7 mouse cellular contexts compared by ENCODE assay signal in genomic region chr5:100070255-100070654, GRCm38 (mm10). TPM values are rescaled to one million over a fixed set of nuclear protein-coding genes. Genes with fewer than 3 reads are reported as not detected.
DNase-seq lines count a peak whose midpoint lies in the region; ATAC-seq lines count a peak whose summit lies in the region.

No protein-coding gene starts in this region.

- no peak overlapping the region for H3K4me3 ChIP-seq in intestine, embryonic 14.5 days (ENCODE audit: low read depth, low read length)
- H3K4me3 ChIP-seq in midbrain, embryonic 11.5 days (ENCODE audit: low read depth, low read length): no peak overlapping the region

- no peaks in the 10 kb centered on the region for H3K4me1 ChIP-seq in intestine, embryonic 14.5 days (replicated peaks; ENCODE audit: control insufficient read depth, insufficient read depth, low read length)
- no peaks in the 10 kb centered on the region for H3K4me1 ChIP-seq in midbrain, embryonic 11.5 days (ENCODE audit: control insufficient read depth, insufficient read depth, low read length)

- no peaks in the 10 kb centered on the region for H3K9me3 ChIP-seq in intestine, embryonic 14.5 days (ENCODE audit: control insufficient read depth, low read length)
- no peaks in the 10 kb centered on the region for H3K9me3 ChIP-seq in midbrain, embryonic 11.5 days (ENCODE audit: control insufficient read depth, low read length)

- intact Hi-C loops in left cerebral cortex, postnatal 14 days (cut with DNase I): loop anchor here (2.0 to 5.0 kb wide), 3 partner anchors 171 to 253 kb away; no protein-coding TSS in a partner anchor

- no peak overlapping the region for H3K27ac ChIP-seq in intestine, embryonic 14.5 days (ENCODE audit: low read depth)
- H3K27ac ChIP-seq in midbrain, embryonic 11.5 days (ENCODE audit: low read depth, low read length): no peak overlapping the region

- WGBS in intestine, embryonic 14.5 days: 22% methylated on average over 3 of the region's 3 CpGs
- 33% methylated on average over 3 of the region's 3 CpGs for WGBS in midbrain, embryonic 11.5 days

- H3K4me2 ChIP-seq in intestine, embryonic 14.5 days (ENCODE audit: low read length): no peak overlapping the region
- no peak overlapping the region for H3K4me2 ChIP-seq in midbrain, embryonic 11.5 days

- H3K36me3 ChIP-seq in intestine, embryonic 14.5 days (ENCODE audit: control insufficient read depth, insufficient read depth, low read length): peaks cover 52% of the 10 kb centered on the region
- H3K36me3 ChIP-seq in midbrain, embryonic 11.5 days (ENCODE audit: control insufficient read depth, insufficient read depth, low read length): no peaks in the 10 kb centered on the region

- no peaks in the 10 kb centered on the region for H3K27me3 ChIP-seq in intestine, embryonic 14.5 days (replicated peaks; ENCODE audit: control insufficient read depth, insufficient read depth, low read length)
- H3K27me3 ChIP-seq in midbrain, embryonic 11.5 days (ENCODE audit: control insufficient read depth, insufficient read depth, low read length): no peaks in the 10 kb centered on the region

- peak; percentile 66 for DNase-seq in WW6 (ENCODE audit: low read depth, low spot score)
- DNase-seq in cerebellum, postnatal 10 days: peak; percentile 91 to 94
- DNase-seq in frontal cortex, postnatal 25 days (ENCODE audit: low spot score in 2 of 2): peak; percentile 83 to 91
- peak; percentile 97 for DNase-seq in intestine, embryonic 14.5 days (ENCODE audit: low spot score)
- peak; percentile 90 to 91 for DNase-seq in left cerebral cortex, postnatal 14 days (ENCODE audit: low spot score in 2 of 2)
- peak; percentile 99 for DNase-seq in midbrain, embryonic 11.5 days (ENCODE audit: low spot score, missing footprints)
- peak; percentile 60 to 76 for DNase-seq in right cerebral cortex, postnatal 36 days (ENCODE audit: low spot score in 2 of 2)

- ATAC-seq in intestine, embryonic 14.5 days (replicated peaks; ENCODE audit: low FRiP score, low TSS enrichment, low read depth): peak; percentile 17; the same call in 1 of the 2 replicates
- ATAC-seq in midbrain, embryonic 11.5 days (ENCODE audit: low FRiP score): peak; percentile 77

- H3K9ac ChIP-seq in intestine, embryonic 14.5 days (ENCODE audit: low read length): no peak overlapping the region
- H3K9ac ChIP-seq in midbrain, embryonic 11.5 days (ENCODE audit: low read length): no peak overlapping the region

RNA-seq across cellular contexts. Expression of gene Enoph1, which starts 30.5 kb away (rescaled TPM):
- polyA plus RNA-seq in intestine, embryonic 14.5 days (2014; fragmentation: Nextera tagmentation; extraction: Ambion mirVana): 49.8 and 51.7 TPM in 2 replicates
- total RNA-seq in left cerebral cortex, postnatal 14 days (2021): 10 to 100 TPM; 50.0 to 52.6 TPM
- 43.2 and 44.5 TPM in 2 replicates for polyA plus RNA-seq in midbrain, embryonic 11.5 days (2014; fragmentation: Nextera tagmentation; extraction: Ambion mirVana)

RNA-seq across cellular contexts. Expression of gene Hnrnpdl, which starts 30.8 kb away (rescaled TPM):
- polyA plus RNA-seq in intestine, embryonic 14.5 days (2014; fragmentation: Nextera tagmentation; extraction: Ambion mirVana): 171 and 192 TPM in 2 replicates
- 100 to 1,000 TPM; 141 to 169 TPM for total RNA-seq in left cerebral cortex, postnatal 14 days (2021)
- 289 and 297 TPM in 2 replicates for polyA plus RNA-seq in midbrain, embryonic 11.5 days (2014; fragmentation: Nextera tagmentation; extraction: Ambion mirVana)
